Mouse (Mus musculus): Measurements from ENCODE around the gene Flad1. TPM values are rescaled to one million over a fixed set of nuclear protein-coding genes. Genes with fewer than 3 reads are reported as not detected.

Flad1 gene
- total RNA-seq, 2 experiments from 2014 or later = 36.7 to 43.6 TPM

DNA sequence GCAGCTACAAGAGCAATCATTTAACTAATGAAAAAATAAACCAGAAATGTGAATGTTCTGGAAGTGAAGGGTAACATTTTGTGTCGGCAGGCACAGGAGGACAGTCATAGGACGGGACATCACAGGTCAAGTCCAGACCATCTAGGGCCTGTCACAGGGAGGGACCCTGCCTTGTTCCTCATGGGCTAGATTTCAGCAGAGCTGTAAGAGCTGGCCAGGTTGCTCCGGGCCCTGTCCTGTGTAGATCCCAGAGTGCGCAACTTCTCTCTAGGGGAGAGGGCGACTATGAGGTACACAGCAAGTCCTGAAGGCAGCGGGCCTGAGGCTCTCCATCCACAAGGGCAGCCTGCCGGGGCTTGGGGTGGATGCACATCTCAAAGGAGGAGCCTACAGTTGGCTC lies 50.0 kb downstream of the Flad1 start, which contains the start of gene Dcst2:
Gene Dcst2, plus strand, starts transcription at position 301 of the 400 bp plus-strand sequence.
- intact Hi-C loops (cut with DNase I) = loop anchor here (10.0 kb wide), 1 partner anchor 333 kb away; no protein-coding TSS in a partner anchor
- DNase-seq = no peak

DNA sequence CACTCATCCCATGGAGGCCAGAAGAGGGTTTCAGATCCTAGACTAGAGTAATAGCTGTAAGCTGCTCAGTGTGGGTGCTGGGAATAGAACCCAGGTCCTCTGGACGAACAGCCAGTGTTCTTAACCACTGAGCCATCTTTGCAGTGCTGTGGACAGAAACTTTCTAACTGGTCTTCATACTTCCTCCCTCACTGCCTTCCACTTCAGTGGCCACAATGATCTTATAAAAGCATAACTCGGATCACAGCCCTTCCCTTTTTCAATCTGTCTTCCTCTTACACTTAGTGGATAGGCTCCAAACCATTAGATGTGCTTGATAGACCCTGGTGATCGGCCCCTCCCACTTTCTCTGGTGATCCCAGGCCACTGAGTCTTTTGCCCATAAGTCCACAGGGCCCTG lies 51.4 kb downstream of the Flad1 start:
- DNase-seq = no peak
- intact Hi-C loops (cut with DNase I) = loop anchor here (10.0 kb wide), 1 partner anchor 335 kb away; no protein-coding TSS in a partner anchor

- no peak for DNase-seq
- intact Hi-C loops (cut with DNase I) = loop anchor here (10.0 kb wide), 1 partner anchor 335 kb away; no protein-coding TSS in a partner anchor
These were observed 52.0 kb downstream of the Flad1 start for GRCm38 (mm10) chr3:89359630-89360029.

GRCm38 (mm10) chr3:89356029-89356428 lies 55.6 kb downstream of the Flad1 start:
- DNase-seq = no peak
- intact Hi-C loops (cut with DNase I) = no loop called here

DNA sequence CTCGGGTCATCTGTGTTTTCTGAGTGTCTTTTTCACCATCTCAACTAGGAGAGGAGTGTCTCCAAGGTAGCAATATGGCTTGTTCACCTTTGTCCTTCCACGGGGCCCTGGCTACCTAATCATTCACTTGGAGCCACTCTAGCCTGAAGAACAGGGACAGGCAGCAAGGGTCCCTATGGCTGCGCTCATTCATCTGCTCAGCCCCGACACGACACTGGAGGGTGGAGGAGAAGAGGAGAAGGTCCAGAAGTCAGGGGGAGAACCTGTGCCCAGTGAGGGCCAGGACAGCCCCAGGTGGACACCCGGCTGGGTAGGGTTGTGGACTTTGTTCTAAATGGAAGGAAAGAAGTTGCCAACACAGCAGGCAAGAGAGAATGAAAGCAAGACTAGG lies 56.2 kb downstream of the Flad1 start:
- intact Hi-C loops (cut with DNase I) = loop anchor here (2.0 kb wide), 2 partner anchors 15 to 39 kb away; no protein-coding TSS in a partner anchor
- no peak for DNase-seq

DNA sequence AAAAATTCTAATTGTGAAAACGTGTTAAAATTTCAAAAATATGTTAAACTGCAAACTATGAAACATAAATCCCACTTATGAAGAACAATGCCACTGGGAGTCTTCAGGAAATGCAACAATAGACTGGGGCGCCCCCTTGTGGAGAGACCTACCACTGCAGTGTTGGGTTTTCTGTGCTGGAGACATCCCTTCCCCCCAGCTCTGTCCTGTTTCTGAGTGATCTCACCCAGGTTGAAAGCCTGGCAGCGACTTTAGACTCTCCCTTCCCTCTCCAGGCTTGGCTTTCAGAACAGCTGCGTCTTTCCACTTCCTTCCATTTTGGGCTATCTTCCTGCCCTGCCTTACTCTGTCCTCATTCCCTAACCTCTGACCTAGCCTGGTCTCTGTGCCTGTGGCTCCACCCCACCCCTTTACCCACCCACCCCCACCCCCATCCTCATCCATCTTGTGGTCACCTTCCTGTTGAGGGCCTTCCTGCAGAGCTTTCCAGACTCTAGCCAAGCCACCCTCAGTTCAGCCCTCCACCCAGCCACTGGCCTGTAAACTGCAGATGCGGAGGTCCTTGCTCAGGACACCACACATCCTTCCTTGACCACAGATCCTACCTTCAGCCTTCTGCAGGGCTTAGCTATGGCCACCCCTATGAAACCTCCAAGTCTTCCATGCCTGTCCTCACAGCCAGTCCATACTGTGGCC lies 56.7 kb downstream of the Flad1 start:
- intact Hi-C loops (cut with DNase I) = loop anchor here (2.0 kb wide), 2 partner anchors 14 to 38 kb away; no protein-coding TSS in a partner anchor
- DNase-seq = peak; percentile 82 to 84

GRCm38 (mm10) chr3:89351271-89351670 lies 60.4 kb downstream of the Flad1 start:
- intact Hi-C loops (cut with DNase I) = no loop called here

More at GRCm38 (mm10) chr3:89351271-89351670, 60.4 kb downstream of the Flad1 start:
- DNase-seq = no peak

Other genes starting within 250 kb of the Flad1 start
- gene Clk2, start 247.1 kb downstream of the Flad1 start, total RNA-seq (2021) = 10 to 100 TPM; 15.0 to 16.5 TPM
- gene Scamp3, start 234.4 kb downstream of the Flad1 start, total RNA-seq (2021) = 10 to 100 TPM; 33.8 to 36.0 TPM
- 10 to 100 TPM; 16.1 to 17.5 TPM for gene Fam189b, start 228.7 kb downstream of the Flad1 start, total RNA-seq (2021)
- 10 to 100 TPM; 18.2 to 18.6 TPM for gene Gba, start 208.9 kb downstream of the Flad1 start, total RNA-seq (2021)
- gene Thbs3, start 196.7 kb downstream of the Flad1 start, total RNA-seq (2021) = 1 to 10 TPM; 6.9 to 8.0 TPM
- gene Mtx1, start 184.8 kb downstream of the Flad1 start, total RNA-seq (2021) = 10 to 100 TPM; 40.2 to 41.0 TPM
- under 1 TPM; 0.20 TPM for gene Muc1, start 182.8 kb downstream of the Flad1 start, total RNA-seq (2021)
- 10 to 100 TPM; 58.3 to 63.3 TPM for gene Krtcap2, start 165.9 kb downstream of the Flad1 start, total RNA-seq (2021)
- under 1 TPM; 0.15 to 0.17 TPM for gene Trim46, start 165.6 kb downstream of the Flad1 start, total RNA-seq (2021)
- gene Dpm3, start 152.5 kb downstream of the Flad1 start, total RNA-seq (2021) = 10 to 100 TPM; 16.6 to 23.2 TPM
- gene Slc50a1, start 141.3 kb downstream of the Flad1 start, total RNA-seq (2021) = 1 to 10 TPM; 8.3 to 9.1 TPM
- gene Efna1, start 130.7 kb downstream of the Flad1 start, total RNA-seq (2021) = 10 to 100 TPM; 10.1 to 11.5 TPM
- not detected for gene Efna3, start 88.9 kb downstream of the Flad1 start, total RNA-seq (2021)
- under 1 TPM in 1 of 2 experiments, not detected in 1; 0.15 TPM for gene Efna4, start 73.8 kb downstream of the Flad1 start, total RNA-seq (2021)
- 10 to 100 TPM; 15.8 to 23.2 TPM for gene Adam15, start 61.9 kb downstream of the Flad1 start, total RNA-seq (2021)
- not detected for gene Dcst2, start 49.9 kb downstream of the Flad1 start, total RNA-seq (2021)
- not detected for gene Dcst1, start 46.6 kb downstream of the Flad1 start, total RNA-seq (2021)
- 10 to 100 TPM; 23.4 to 24.5 TPM for gene Zbtb7b, start 17.1 kb downstream of the Flad1 start, total RNA-seq (2021)
- gene Lenep, start 9.1 kb downstream of the Flad1 start, total RNA-seq (2021) = under 1 TPM in 1 of 2 experiments, not detected in 1; 0.25 TPM
- gene Cks1b, start 6.5 kb upstream of the Flad1 start, total RNA-seq (2021) = 1 to 10 TPM; 3.4 to 4.8 TPM
- 10 to 100 TPM; 20.2 TPM for gene Shc1, start 6.6 kb upstream of the Flad1 start, total RNA-seq (2021)
- gene Pygo2, start 18.3 kb upstream of the Flad1 start, total RNA-seq (2021) = 10 to 100 TPM in 1 of 2 experiments, 1 to 10 TPM in 1; 8.4 to 11.2 TPM
- gene Pbxip1, start 24.8 kb upstream of the Flad1 start, total RNA-seq (2021) = 100 to 1,000 TPM; 190 to 193 TPM
- 1 to 10 TPM; 6.3 to 6.6 TPM for gene Pmvk, start 42.7 kb upstream of the Flad1 start, total RNA-seq (2021)
- gene Kcnn3, start 108.3 kb upstream of the Flad1 start, total RNA-seq (2021) = 1 to 10 TPM; 1.6 to 2.0 TPM

All from gastrocnemius, postnatal 36 days (tissue).